Mouse (Mus musculus) liver, embryonic 13.5 days (tissue): Measurements from ENCODE around the gene Ccdc30. TPM values are rescaled to one million over a fixed set of nuclear protein-coding genes. Genes with fewer than 3 reads are reported as not detected.

Experiments
- ATAC-seq: fragments of 200-750 bp; cut with Nextera tagmentation; 2 replicates; pipeline ENCODE4 v1.8.0; 2017; ENCODE audit warnings: low read depth, mild to moderate bottlenecking, moderate number of reproducible peaks, moderate library complexity
- DNase-seq: peaks from one replicate; pipeline ENCODE4 v3.0.0; 2022
- H3K27ac ChIP-seq: fragments of 300-500 bp; sonication (generic); 2 replicates; pipeline ENCODE4 v1.5.1; 2015; ENCODE audit warnings: moderate library complexity, mild to moderate bottlenecking, inconsistent platforms
- H3K27me3 ChIP-seq: fragments of 300-500 bp; sonication (generic); 2 replicates; pipeline ENCODE4 v1.6.1; 2015; ENCODE audit warnings: mild to moderate bottlenecking, inconsistent platforms
- H3K36me3 ChIP-seq: fragments of 300-500 bp; sonication (generic); 2 replicates; pipeline ENCODE4 v1.6.1; 2015; ENCODE audit warnings: mild to moderate bottlenecking, inconsistent platforms
- H3K4me1 ChIP-seq: fragments of 300-500 bp; sonication (generic); replicated peaks from 2 replicates; pipeline ENCODE4 v1.6.1; 2015; ENCODE audit warnings: inconsistent platforms
- H3K4me2 ChIP-seq: fragments of 300-500 bp; sonication (generic); 2 replicates; pipeline ENCODE4 v1.6.1; 2015; ENCODE audit warnings: inconsistent platforms, mild to moderate bottlenecking, moderate library complexity
- H3K4me3 ChIP-seq: fragments of 300-500 bp; sonication (generic); replicated peaks from 2 replicates; pipeline ENCODE4 v1.5.1; 2015; ENCODE audit warnings: mild to moderate bottlenecking, inconsistent platforms
- H3K9ac ChIP-seq: fragments of 300-500 bp; sonication (generic); 2 replicates; pipeline ENCODE4 v1.6.1; 2015; ENCODE audit warnings: mild to moderate bottlenecking, inconsistent platforms
- H3K9me3 ChIP-seq: fragments of 300-500 bp; sonication (generic); replicated peaks from 2 replicates; pipeline ENCODE4 v1.6.1; 2016; ENCODE audit warnings: inconsistent platforms
- WGBS: fragments of 180-500 bp; shearing (Covaris S2); methylation state at CpG from one replicate; pipeline ENCODE4 v1.1.7; 2015; ENCODE audit not compliant: insufficient replicate concordance; 5-methylcytosine and 5-hydroxymethylcytosine counted together
- polyA plus RNA-seq: library from polyadenylated mRNA; unstranded; fragments of >200 nt; fragmentation: Nextera tagmentation; extraction: Ambion mirVana; gene quantifications from 2 replicates; pipeline ENCODE4 v1.2.1, GENCODE M21; 2015

The Ccdc30 gene
- polyA plus RNA-seq, 1 experiment from 2014 or later, result 1.1 TPM

- WGBS, result 50% methylated on average over 3 of the region's 3 CpGs
- Histone ChIP-seq H3K27ac (no peak overlapping the region), H3K4me2 (no peak overlapping the region), H3K4me1 (no peaks in the 10 kb centered on the region), H3K36me3 (no peaks in the 10 kb centered on the region), H3K27me3 (peaks cover 14% of the 10 kb centered on the region), H3K9ac (no peak overlapping the region), H3K4me3 (no peak overlapping the region), H3K9me3 (no peaks in the 10 kb centered on the region)
- ATAC-seq (no peak), DNase-seq (no peak)
Observed at GRCm38 (mm10) chr4:119362231-119362630, 53.1 kb downstream of the Ccdc30 start.

- Histone ChIP-seq H3K9ac (peak overlapping the region; percentile 59), H3K36me3 (no peaks in the 10 kb centered on the region), H3K4me3 (peak overlapping the region; percentile 47), H3K9me3 (no peaks in the 10 kb centered on the region), H3K27ac (no peak overlapping the region), H3K4me2 (peak overlapping the region; percentile 63), H3K4me1 (no peaks in the 10 kb centered on the region), H3K27me3 (peaks cover 20% of the 10 kb centered on the region)
- 10% methylated on average over 30 of the region's 30 CpGs for WGBS
- ATAC-seq (no peak; the same call in 1 of the 2 replicates), DNase-seq (no peak)
Observed at GRCm38 (mm10) chr4:119359196-119359971, 55.9 kb downstream of the Ccdc30 start.

GRCm38 (mm10) chr4:119345508-119345907 lies 69.8 kb downstream of the Ccdc30 start:
- 73% methylated on average over 6 of the region's 6 CpGs for WGBS
- no peak for ATAC-seq
- Histone ChIP-seq H3K9ac (no peak overlapping the region), H3K27me3 (0 out of 2 replicates have a peak, but pooled peaks cover 3% of the 10 kb centered on the region), H3K4me2 (no peak overlapping the region), H3K36me3 (no peaks in the 10 kb centered on the region), H3K27ac (no peak overlapping the region), H3K4me1 (no peaks in the 10 kb centered on the region), H3K9me3 (no peaks in the 10 kb centered on the region), H3K4me3 (no peak overlapping the region)
- no peak for DNase-seq

GRCm38 (mm10) chr4:119338861-119339361 lies 76.4 kb downstream of the Ccdc30 start:
- H3K27ac ChIP-seq, result no peak overlapping the region
- 0 out of 2 replicates have a peak, but pooled peaks cover 4% of the 10 kb centered on the region for H3K4me1 ChIP-seq
- H3K27me3 ChIP-seq, result no peaks in the 10 kb centered on the region
- no peaks in the 10 kb centered on the region for H3K36me3 ChIP-seq
- no peak overlapping the region for H3K4me2 ChIP-seq
- WGBS, result 8% methylated on average over 10 of the region's 10 CpGs
- ATAC-seq (peak; percentile 45; the same call in 1 of the 2 replicates), DNase-seq (peak; percentile 11)
- H3K9ac ChIP-seq, result no peak overlapping the region
- no peaks in the 10 kb centered on the region for H3K9me3 ChIP-seq
- H3K4me3 ChIP-seq, result no peak overlapping the region

GRCm38 (mm10) chr4:119338422-119338821 lies 76.9 kb downstream of the Ccdc30 start:
- no peak for ATAC-seq

GRCm38 (mm10) chr4:119333487-119333886 lies 81.8 kb downstream of the Ccdc30 start:
- no peak for DNase-seq

More at GRCm38 (mm10) chr4:119338422-119338821, 76.9 kb downstream of the Ccdc30 start:
- no peak overlapping the region for H3K9ac ChIP-seq
- 59% methylated on average over 4 of the region's 4 CpGs for WGBS
- H3K27me3 ChIP-seq, result no peaks in the 10 kb centered on the region
- no peaks in the 10 kb centered on the region for H3K36me3 ChIP-seq
- no peak for DNase-seq
- no peak overlapping the region for H3K4me2 ChIP-seq
- no peak overlapping the region for H3K27ac ChIP-seq
- 0 out of 2 replicates have a peak, but pooled peaks cover 4% of the 10 kb centered on the region for H3K4me1 ChIP-seq
- no peaks in the 10 kb centered on the region for H3K9me3 ChIP-seq
- no peak overlapping the region for H3K4me3 ChIP-seq

GRCm38 (mm10) chr4:119320896-119321550 lies 94.3 kb downstream of the Ccdc30 start:
- Histone ChIP-seq H3K4me2 (peak overlapping the region; percentile 95), H3K4me3 (peak overlapping the region; percentile 86), H3K36me3 (peaks cover 35% of the 10 kb centered on the region), H3K9me3 (no peaks in the 10 kb centered on the region), H3K9ac (peak overlapping the region; percentile 69), H3K27ac (peak overlapping the region; percentile 62; the same call in 1 of the 2 replicates), H3K27me3 (peaks cover 16% of the 10 kb centered on the region), H3K4me1 (peaks cover 24% of the 10 kb centered on the region)
- ATAC-seq (peak; percentile 17; the same call in 1 of the 2 replicates), DNase-seq (no peak)
- WGBS, result 28% methylated on average over 10 of the region's 10 CpGs

More at GRCm38 (mm10) chr4:119333487-119333886, 81.8 kb downstream of the Ccdc30 start:
- H3K9me3 ChIP-seq, result no peaks in the 10 kb centered on the region
- WGBS, result 68% methylated on average over 6 of the region's 6 CpGs
- H3K27me3 ChIP-seq, result peaks cover 3% of the 10 kb centered on the region; the same call in 1 of the 2 replicates
- H3K4me3 ChIP-seq, result no peak overlapping the region
- H3K4me1 ChIP-seq, result 0 out of 2 replicates have a peak, but pooled peaks cover 1% of the 10 kb centered on the region
- no peak overlapping the region for H3K27ac ChIP-seq
- H3K9ac ChIP-seq, result no peak overlapping the region
- ATAC-seq, result no peak
- H3K36me3 ChIP-seq, result no peaks in the 10 kb centered on the region
- no peak overlapping the region for H3K4me2 ChIP-seq

- Histone ChIP-seq H3K9me3 (no peaks in the 10 kb centered on the region), H3K4me2 (peak within 1 kb of the TSS; percentile 95), H3K27me3 (peaks cover 16% of the 10 kb centered on the region), H3K4me3 (peak within 1 kb of the TSS; percentile 86), H3K27ac (peak within 1 kb of the TSS; percentile 62; the same call in 1 of the 2 replicates), H3K4me1 (peaks cover 24% of the 10 kb centered on the region), H3K36me3 (peaks cover 43% of the 10 kb centered on the region), H3K9ac (peak within 1 kb of the TSS; percentile 82)
- ATAC-seq (peak; percentile 98), DNase-seq (peak; percentile 93)
- under 1% methylated on average over 44 of the region's 44 CpGs for WGBS
Observed at GRCm38 (mm10) chr4:119320131-119320830, 95.0 kb downstream of the Ccdc30 start, which contains the start of gene Ppih. Gene Ppih (minus strand): TSS chr4:119320546.

- no peak overlapping the region for H3K4me2 ChIP-seq
- H3K4me3 ChIP-seq, result no peak overlapping the region
- H3K9ac ChIP-seq, result no peak overlapping the region
- 67% methylated on average over 1 of the region's 1 CpGs for WGBS
- H3K36me3 ChIP-seq, result peaks cover 85% of the 10 kb centered on the region
- no peaks in the 10 kb centered on the region for H3K9me3 ChIP-seq
- no peak overlapping the region for H3K27ac ChIP-seq
- peaks cover 5% of the 10 kb centered on the region for H3K4me1 ChIP-seq
- H3K27me3 ChIP-seq, result no peaks in the 10 kb centered on the region
- no peak for DNase-seq
- no peak for ATAC-seq
Observed at GRCm38 (mm10) chr4:119313756-119314155, 101.6 kb downstream of the Ccdc30 start.

- Histone ChIP-seq H3K4me3 (no peak overlapping the region), H3K4me2 (no peak overlapping the region), H3K27ac (no peak overlapping the region), H3K9me3 (no peaks in the 10 kb centered on the region), H3K36me3 (peaks cover 34% of the 10 kb centered on the region), H3K4me1 (no peaks in the 10 kb centered on the region), H3K27me3 (no peaks in the 10 kb centered on the region), H3K9ac (no peak overlapping the region)
- WGBS, result 85% methylated on average over 5 of the region's 5 CpGs
- no peak for DNase-seq
- ATAC-seq, result no peak
Observed at GRCm38 (mm10) chr4:119305418-119305817, 109.9 kb downstream of the Ccdc30 start.

- H3K9ac ChIP-seq, result no peak overlapping the region
- H3K36me3 ChIP-seq, result peaks cover 19% of the 10 kb centered on the region
- no peak overlapping the region for H3K4me2 ChIP-seq
- no peaks in the 10 kb centered on the region for H3K9me3 ChIP-seq
- H3K27me3 ChIP-seq, result no peaks in the 10 kb centered on the region
- 78% methylated on average over 8 of the region's 8 CpGs for WGBS
- no peak overlapping the region for H3K4me3 ChIP-seq
- no peaks in the 10 kb centered on the region for H3K4me1 ChIP-seq
- DNase-seq, result no peak
- no peak overlapping the region for H3K27ac ChIP-seq
- no peak for ATAC-seq
Observed at GRCm38 (mm10) chr4:119303291-119303690, 112.0 kb downstream of the Ccdc30 start.
